Mouse (Mus musculus): ENCODE data around the gene Gm8232. TPM values are rescaled to one million over a fixed set of nuclear protein-coding genes. Genes with fewer than 3 reads are reported as not detected.
"Not testable (repeated sequence)": the region's sequence is repeated elsewhere in the genome, so short reads cannot be mapped to it uniquely, and the experiment has no call there.

Gene Gm8232
- not detected in 2 replicates for polyA plus RNA-seq (2015; fragmentation: Nextera tagmentation; extraction: Ambion mirVana)

DNA sequence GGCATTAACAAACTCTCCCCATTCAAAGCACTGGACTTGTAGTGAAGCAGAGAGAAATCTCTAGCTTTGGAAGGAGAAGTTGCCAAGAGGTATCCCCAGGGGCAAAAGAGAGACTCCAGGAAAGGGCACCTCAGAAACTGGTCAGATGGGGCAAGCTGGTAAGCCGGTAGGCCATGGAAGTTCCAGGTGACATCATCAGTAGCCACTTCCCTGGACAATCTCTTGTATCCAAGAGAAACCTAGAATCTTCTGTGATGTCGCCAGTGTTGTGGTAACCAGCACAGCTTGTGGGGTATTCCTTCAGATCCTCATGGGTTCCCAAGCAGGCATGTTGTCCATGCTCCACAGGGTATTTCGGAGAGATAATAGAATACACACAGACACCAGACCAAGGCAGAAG, at the start of gene Gm8232:
Gene Gm8232 (plus strand): TSS at position 301 of the 400 bp plus-strand sequence.
- not testable (repeated sequence) for ATAC-seq; H3K4me1 ChIP-seq (replicated peaks); H3K27me3 ChIP-seq; H3K4me2 ChIP-seq (replicated peaks); H3K4me3 ChIP-seq (replicated peaks); H3K9ac ChIP-seq (replicated peaks); H3K9me3 ChIP-seq; H3K36me3 ChIP-seq; H3K27ac ChIP-seq
- 95% methylated on average over 3 of the region's 3 CpGs for WGBS

DNA sequence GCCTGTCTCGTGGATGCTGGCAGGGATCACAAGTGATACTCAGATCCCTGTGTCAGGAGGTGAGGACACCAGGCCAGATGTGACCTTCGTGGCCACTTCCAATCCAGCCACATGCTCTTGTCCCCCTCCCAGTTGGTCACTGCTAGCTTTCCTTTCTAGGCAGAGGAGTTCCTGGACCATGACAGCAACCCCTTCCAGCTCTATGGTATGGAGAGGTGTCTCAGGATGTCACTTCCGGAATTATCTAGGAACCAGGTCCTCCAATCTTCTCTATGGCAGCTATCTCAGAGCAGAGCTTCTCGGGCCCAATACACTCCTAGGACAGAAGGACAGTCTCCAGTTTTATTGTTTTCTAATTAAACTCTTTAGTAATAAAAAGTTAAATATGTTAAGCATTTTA, 49.2 kb upstream of the Gm8232 start:
- not testable (repeated sequence) for H3K4me2 ChIP-seq (replicated peaks); H3K27me3 ChIP-seq; H3K9ac ChIP-seq (replicated peaks); H3K27ac ChIP-seq; H3K9me3 ChIP-seq; H3K4me1 ChIP-seq (replicated peaks); H3K36me3 ChIP-seq; H3K4me3 ChIP-seq (replicated peaks); ATAC-seq
- 84% methylated on average over 4 of the region's 4 CpGs for WGBS

DNA sequence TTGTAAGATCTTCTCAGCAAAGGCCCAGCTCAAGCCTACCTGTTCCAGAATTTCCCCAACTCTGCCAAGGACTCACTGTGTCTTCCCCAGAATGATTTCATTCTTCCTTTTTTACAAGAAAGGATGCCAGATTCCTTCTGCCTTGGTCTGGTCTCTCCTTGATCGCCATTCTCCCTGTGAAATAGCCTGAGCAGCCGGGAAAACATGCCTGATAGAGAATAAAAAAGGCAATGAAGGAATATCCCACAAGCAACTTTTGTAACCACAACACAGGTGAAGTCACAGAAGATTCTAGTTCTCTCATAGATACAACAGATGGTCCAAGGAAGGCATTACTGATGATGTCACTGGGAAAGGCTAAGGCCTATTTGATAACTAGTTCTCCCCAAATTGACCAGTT, 22.8 kb upstream of the Gm8232 start, which contains the start of gene Gm3371:
Gene Gm3371 (minus strand): TSS at position 101 of the 400 bp plus-strand sequence.
- not testable (repeated sequence) for H3K27me3 ChIP-seq; H3K36me3 ChIP-seq; H3K4me1 ChIP-seq (replicated peaks); H3K9me3 ChIP-seq; H3K9ac ChIP-seq (replicated peaks); H3K4me3 ChIP-seq (replicated peaks); H3K4me2 ChIP-seq (replicated peaks); ATAC-seq; H3K27ac ChIP-seq
- no CpG with 5 or more reads among the region's 2 CpGs for WGBS

Other genes starting within 250 kb of the Gm8232 start
- not detected in 2 replicates for gene Gm8212, start 236.0 kb upstream of the Gm8232 start, polyA plus RNA-seq (2015; fragmentation: Nextera tagmentation; extraction: Ambion mirVana)
- not detected in 2 replicates for gene 4930503E14Rik, start 220.4 kb upstream of the Gm8232 start, polyA plus RNA-seq (2015; fragmentation: Nextera tagmentation; extraction: Ambion mirVana)
- not detected in 2 replicates for gene Gm8220, start 148.1 kb upstream of the Gm8232 start, polyA plus RNA-seq (2015; fragmentation: Nextera tagmentation; extraction: Ambion mirVana)
- not detected in 2 replicates for gene Gm5930, start 95.1 kb upstream of the Gm8232 start, polyA plus RNA-seq (2015; fragmentation: Nextera tagmentation; extraction: Ambion mirVana)
- not detected in 2 replicates for gene Gm8229, start 68.3 kb upstream of the Gm8232 start, polyA plus RNA-seq (2015; fragmentation: Nextera tagmentation; extraction: Ambion mirVana)
- gene Gm3371, start 22.9 kb upstream of the Gm8232 start, polyA plus RNA-seq (2015; fragmentation: Nextera tagmentation; extraction: Ambion mirVana) = not detected in 2 replicates
- gene BC061237, start 58.8 kb downstream of the Gm8232 start, polyA plus RNA-seq (2015; fragmentation: Nextera tagmentation; extraction: Ambion mirVana) = not detected in 2 replicates
- gene Gm17093, start 84.6 kb downstream of the Gm8232 start, polyA plus RNA-seq (2015; fragmentation: Nextera tagmentation; extraction: Ambion mirVana) = not detected in 2 replicates
- not detected in 2 replicates for gene Gm8247, start 149.5 kb downstream of the Gm8232 start, polyA plus RNA-seq (2015; fragmentation: Nextera tagmentation; extraction: Ambion mirVana)
- not detected in 2 replicates for gene Gm5624, start 194.3 kb downstream of the Gm8232 start, polyA plus RNA-seq (2015; fragmentation: Nextera tagmentation; extraction: Ambion mirVana)